Mouse (Mus musculus): Measurements from ENCODE around the gene Bbip1. TPM values are rescaled to one million over a fixed set of nuclear protein-coding genes. Genes with fewer than 3 reads are reported as not detected.

Gene Bbip1
- total and polyA plus RNA-seq, 3 experiments: 71.3 to 75.9 TPM; not detected in 1

- peak in 1 of 2 experiments; percentile 7; a peak in 2 of 4 replicates for TF ChIP-seq EP300 (IDR thresholded peaks at IDR 0.05; ENCODE audit: low read depth in 1 of 2, low read length in 2 of 2)
Observed at GRCm38 (mm10) chr19:53926705-53927104, 17.7 kb downstream of the Bbip1 start (continued).

GRCm38 (mm10) chr19:53925338-53925751 lies 19.1 kb downstream of the Bbip1 start:
- no peaks in the 10 kb centered on the region for H3K9me3 ChIP-seq (replicated peaks; ENCODE audit: insufficient read depth, low read length)
- H3K27ac ChIP-seq (ENCODE audit: control insufficient read depth, low read depth, low read length): no peak overlapping the region
- no peaks in the 10 kb centered on the region for H3K27me3 ChIP-seq (ENCODE audit: control insufficient read depth in 1 of 2, insufficient read depth in 2 of 2, low read length in 2 of 2)
- H3K36me3 ChIP-seq (ENCODE audit: control insufficient read depth in 1 of 2, insufficient read depth in 2 of 2, low read length in 2 of 2): peaks cover 11 to 25% of the 10 kb centered on the region in 2 experiments
- DNase-seq (ENCODE audit: low read depth, low spot score): peak; percentile 86
- H3K4me3 ChIP-seq (ENCODE audit: control insufficient read depth in 1 of 2, insufficient read depth in 1 of 2, low read depth in 2 of 2, low read length in 2 of 2): no peak overlapping the region
- peaks cover 11 to 26% of the 10 kb centered on the region in 2 experiments for H3K4me1 ChIP-seq (ENCODE audit: control insufficient read depth in 1 of 2, insufficient read depth in 2 of 2, low read length in 2 of 2)
- H3K79me2 ChIP-seq (ENCODE audit: control insufficient read depth, insufficient read depth, low read length, poor library complexity): no peaks in the 10 kb centered on the region
- no peak overlapping the region for H3K9ac ChIP-seq (ENCODE audit: control insufficient read depth, low read depth, low read length, poor library complexity, severe bottlenecking)
- peak; percentile 74 for TF ChIP-seq SMC3 (IDR thresholded peaks at IDR 0.05; ENCODE audit: low read depth, low read length)
- no peak for TF ChIP-seq NELFE (IDR thresholded peaks at IDR 0.05; ENCODE audit: low read depth, low read length)
- no peak for TF ChIP-seq TBP (IDR thresholded peaks at IDR 0.05; ENCODE audit: low read depth, low read length)
- TF ChIP-seq MYC (IDR thresholded peaks at IDR 0.05; ENCODE audit: low read depth, low read length): peak; percentile 95
- 0 out of 2 replicates have a peak, but pooled peaks have one; percentile 32 for TF ChIP-seq ZNF384 (IDR thresholded peaks at IDR 0.05; ENCODE audit: low read depth, low read length)
- peak; percentile 48; the same call in 1 of the 2 replicates for TF ChIP-seq MXI1 (IDR thresholded peaks at IDR 0.05; ENCODE audit: low read depth, low read length)
- TF ChIP-seq MAFK (IDR thresholded peaks at IDR 0.05; ENCODE audit: borderline replicate concordance, low read depth, low read length): no peak
- TF ChIP-seq MAX (IDR thresholded peaks at IDR 0.05; ENCODE audit: low read length): peak; percentile 63; the same call in 1 of the 2 replicates
- no peak; a peak in 1 of 4 replicates for TF ChIP-seq EP300 (IDR thresholded peaks at IDR 0.05; ENCODE audit: low read depth in 1 of 2, low read length in 2 of 2)
- no peak for TF ChIP-seq GABPA (IDR thresholded peaks at IDR 0.05; ENCODE audit: low read depth, low read length)
- TF ChIP-seq NRF1 (IDR thresholded peaks at IDR 0.05; ENCODE audit: insufficient read depth, low read depth, low read length, poor library complexity, severe bottlenecking): no peak
- TF ChIP-seq CTCF (IDR thresholded peaks at IDR 0.05 in 2 of 3, conservative IDR thresholded peaks at IDR 0.05 in 1 of 3; ENCODE audit: control insufficient read depth in 1 of 3, insufficient read depth in 1 of 3, low read depth in 2 of 3, low read length in 3 of 3, poor library complexity in 1 of 3, severe bottlenecking in 1 of 3): peak; percentile 56 to 64 (median 61)
- TF ChIP-seq MEF2A (IDR thresholded peaks at IDR 0.05; ENCODE audit: extremely low read depth, insufficient replicate concordance, low read depth, low read length, poor library complexity, severe bottlenecking): no peak
- no peak for TF ChIP-seq E2F4 (IDR thresholded peaks at IDR 0.05; ENCODE audit: borderline replicate concordance, low read depth, low read length)
- no peak for TF ChIP-seq JUND (IDR thresholded peaks at IDR 0.05; ENCODE audit: low read depth, low read length)
- TF ChIP-seq ETS1 (IDR thresholded peaks at IDR 0.05; ENCODE audit: low read depth, low read length): 0 out of 2 replicates have a peak, but pooled peaks have one; percentile 7
- TF ChIP-seq TCF12 (IDR thresholded peaks at IDR 0.05; ENCODE audit: low read depth, low read length): no peak
- TF ChIP-seq POLR2AphosphoS2 (IDR thresholded peaks at IDR 0.05; ENCODE audit: low read length): no peak
- TF ChIP-seq ZKSCAN1 (IDR thresholded peaks at IDR 0.05; ENCODE audit: low read depth, low read length): no peak
- no peak for TF ChIP-seq POLR2AphosphoS5 (IDR thresholded peaks at IDR 0.05; ENCODE audit: borderline replicate concordance, low read depth, low read length)
- no peak for TF ChIP-seq CHD1 (IDR thresholded peaks at IDR 0.05; ENCODE audit: low read depth, low read length)
- no peak for TF ChIP-seq CHD2 (IDR thresholded peaks at IDR 0.05; ENCODE audit: low read length)
- TF ChIP-seq UBTF (IDR thresholded peaks at IDR 0.05; ENCODE audit: borderline replicate concordance, insufficient read depth, low read depth, low read length): no peak
- TF ChIP-seq POLR2A (IDR thresholded peaks at IDR 0.05; ENCODE audit: control insufficient read depth in 1 of 2, insufficient read depth in 1 of 2, low read depth in 1 of 2, low read length in 2 of 2, poor library complexity in 1 of 2): no peak
- no peak for TF ChIP-seq USF2 (IDR thresholded peaks at IDR 0.05; ENCODE audit: borderline replicate concordance in 1 of 2, insufficient read depth in 1 of 2, low read depth in 1 of 2, low read length in 2 of 2)
- no peak for TF ChIP-seq MYB (IDR thresholded peaks at IDR 0.05; ENCODE audit: low read depth, low read length)
- TF ChIP-seq ZMIZ1 (IDR thresholded peaks at IDR 0.05; ENCODE audit: low read depth, low read length): no peak
- no peak for TF ChIP-seq ELF1 (IDR thresholded peaks at IDR 0.05; ENCODE audit: low read depth, low read length)
- no peak for TF ChIP-seq RCOR1 (IDR thresholded peaks at IDR 0.05; ENCODE audit: low read depth, low read length)
- TF ChIP-seq TAL1 (IDR thresholded peaks at IDR 0.05; ENCODE audit: low read length): no peak
- TF ChIP-seq GATA1 (IDR thresholded peaks at IDR 0.05; ENCODE audit: low read depth, low read length): peak; percentile 50
- no peak for TF ChIP-seq HCFC1 (IDR thresholded peaks at IDR 0.05; ENCODE audit: low read depth, low read length)
- peak; percentile 71 for TF ChIP-seq ZC3H11A (IDR thresholded peaks at IDR 0.05; ENCODE audit: low read depth, low read length)
- TF ChIP-seq SIN3A (IDR thresholded peaks at IDR 0.05; ENCODE audit: low read length): no peak
- TF ChIP-seq BHLHE40 (IDR thresholded peaks at IDR 0.05; ENCODE audit: borderline replicate concordance, low read depth, low read length): no peak

All from MEL (cell line).